Mouse (Mus musculus) forebrain, postnatal 0 days (tissue): ENCODE measurements at regions not wholly inside any gene's neighbourhood (a gene's known extent, or its start where the extent isn't known, plus 50 kb on each side); places are given as distances from the start of the nearest gene placed in this dataset.

ENCODE experiments used
- ATAC-seq: fragments of 200-750 bp; cut with Nextera tagmentation; 2 replicates; pipeline ENCODE4 v1.8.0; 2017; ENCODE audit warnings: mild to moderate bottlenecking, moderate library complexity
- DNase-seq: peaks from one replicate; pipeline ENCODE4 v3.0.0-alpha.2; 2015
- H3K27ac ChIP-seq: fragments of 300-500 bp; sonication (generic); 2 replicates; pipeline ENCODE4 v1.5.1; 2014; ENCODE audit warnings: low read depth, mild to moderate bottlenecking, antibody characterized with exemption, low read length, moderate library complexity, mixed read lengths
- H3K27me3 ChIP-seq: fragments of 300-500 bp; sonication (generic); 2 replicates; pipeline ENCODE4 v1.6.1; 2014; ENCODE audit warnings: mild to moderate bottlenecking, low read length, mixed read lengths; ENCODE audit not compliant: insufficient read depth
- H3K36me3 ChIP-seq: fragments of 300-500 bp; sonication (generic); 2 replicates; pipeline ENCODE4 v1.6.1; 2014; ENCODE audit warnings: mild to moderate bottlenecking, moderate library complexity; ENCODE audit not compliant: insufficient read depth
- H3K4me1 ChIP-seq: fragments of 300-500 bp; sonication (generic); 2 replicates; pipeline ENCODE4 v1.6.1; 2014; ENCODE audit warnings: antibody characterized with exemption; ENCODE audit not compliant: insufficient read depth
- H3K4me2 ChIP-seq: fragments of 300-500 bp; sonication (generic); 2 replicates; pipeline ENCODE4 v1.6.1; 2014; ENCODE audit warnings: low read depth, mild to moderate bottlenecking, moderate library complexity
- H3K4me3 ChIP-seq: fragments of 300-500 bp; sonication (generic); 2 replicates; pipeline ENCODE4 v1.5.1; 2014; ENCODE audit warnings: low read depth, low read length, mixed read lengths
- H3K9ac ChIP-seq: fragments of 300-500 bp; sonication (generic); 2 replicates; pipeline ENCODE4 v1.6.1; 2014; ENCODE audit warnings: mild to moderate bottlenecking
- H3K9me3 ChIP-seq: fragments of 300-500 bp; sonication (generic); 2 replicates; pipeline ENCODE4 v1.6.1; 2016; ENCODE audit warnings: low read length
- CTCF ChIP-seq: sonication (generic); IDR thresholded peaks from 2 replicates; pipeline ENCODE4 v1.5.1; 2016; ENCODE audit warnings: antibody characterized with exemption, control low read depth, low read depth
- WGBS: fragments of 180-500 bp; shearing (Covaris S2); extraction: QIAGEN DNeasy Blood & Tissue Kit; methylation state at CpG from one replicate; pipeline ENCODE4 v1.1.7; 2014; 5-methylcytosine and 5-hydroxymethylcytosine counted together

- ATAC-seq = no peak
- H3K4me1 ChIP-seq = no peaks in the 10 kb centered on the region
- no peaks in the 10 kb centered on the region for H3K27me3 ChIP-seq
- H3K4me3 ChIP-seq = no peak overlapping the region
- DNase-seq = no peak
- H3K36me3 ChIP-seq = no peaks in the 10 kb centered on the region
- no peak for TF ChIP-seq CTCF
- no peak overlapping the region for H3K27ac ChIP-seq
- H3K9me3 ChIP-seq = no peaks in the 10 kb centered on the region
- 74% methylated on average over 3 of the region's 3 CpGs for WGBS
- H3K9ac ChIP-seq = no peak overlapping the region
- no peak overlapping the region for H3K4me2 ChIP-seq
Measured at GRCm38 (mm10) chr1:73233041-73233440, 217.3 kb upstream of the Tnp1 start.

DNA sequence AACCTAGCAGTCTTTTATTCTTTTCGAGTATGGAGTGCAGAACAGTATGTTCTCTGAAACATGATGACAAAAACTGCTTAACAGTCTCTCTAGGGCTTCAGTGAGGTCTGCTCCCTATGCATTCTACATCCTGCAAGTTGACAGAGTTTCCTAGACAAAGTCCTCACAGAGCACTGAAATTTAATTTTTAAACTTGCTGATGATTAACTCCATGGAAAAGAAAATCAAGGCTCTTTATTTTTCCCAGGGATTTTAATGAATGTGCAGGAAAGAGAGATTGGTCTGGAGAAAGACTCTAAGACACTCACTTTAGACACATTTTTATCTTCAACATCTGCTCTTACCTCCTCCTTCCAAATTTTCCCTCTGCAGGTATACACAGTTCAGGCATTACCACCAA is 214.9 kb upstream of the Tnp1 start:
- H3K27ac ChIP-seq = no peak overlapping the region
- ATAC-seq (no peak), DNase-seq (no peak)
- H3K4me3 ChIP-seq = no peak overlapping the region
- H3K36me3 ChIP-seq = no peaks in the 10 kb centered on the region
- 76% methylated on average over 1 of the region's 1 CpGs for WGBS
- no peaks in the 10 kb centered on the region for H3K4me1 ChIP-seq
- TF ChIP-seq CTCF = no peak
- no peaks in the 10 kb centered on the region for H3K9me3 ChIP-seq
- no peak overlapping the region for H3K4me2 ChIP-seq
- no peaks in the 10 kb centered on the region for H3K27me3 ChIP-seq
- H3K9ac ChIP-seq = no peak overlapping the region

- H3K4me2 ChIP-seq = no peak overlapping the region
- H3K4me1 ChIP-seq = no peaks in the 10 kb centered on the region
- H3K4me3 ChIP-seq = no peak overlapping the region
- H3K9ac ChIP-seq = no peak overlapping the region
- TF ChIP-seq CTCF = no peak
- 80% methylated on average over 8 of the region's 8 CpGs for WGBS
- no peaks in the 10 kb centered on the region for H3K36me3 ChIP-seq
- no peaks in the 10 kb centered on the region for H3K27me3 ChIP-seq
- H3K9me3 ChIP-seq = no peaks in the 10 kb centered on the region
- peak; percentile 29; the same call in 1 of the 2 replicates for ATAC-seq
- H3K27ac ChIP-seq = no peak overlapping the region
- DNase-seq = no peak
Measured at GRCm38 (mm10) chr1:73227246-73227645, 211.5 kb upstream of the Tnp1 start.

DNA sequence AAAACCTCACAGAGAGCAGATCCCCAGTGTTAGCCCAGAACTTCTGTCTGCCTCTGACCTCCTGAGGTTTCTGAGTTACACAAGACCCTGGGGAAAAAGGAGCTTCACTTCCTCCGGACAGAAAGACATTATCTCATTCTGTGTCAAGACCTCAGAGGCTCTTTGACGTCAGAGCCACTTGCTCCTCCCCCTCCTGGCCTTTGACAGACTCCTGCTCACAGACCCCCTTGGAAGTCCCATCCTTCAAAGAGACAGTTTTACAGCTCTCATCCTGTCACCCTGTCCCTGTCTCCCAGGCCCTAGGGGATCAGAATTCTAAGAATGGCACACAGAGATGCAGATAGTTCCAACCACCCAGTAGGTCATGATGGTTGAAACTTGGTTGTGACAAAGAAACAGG is 206.2 kb upstream of the Tnp1 start:
- no peak overlapping the region for H3K4me3 ChIP-seq
- no peaks in the 10 kb centered on the region for H3K9me3 ChIP-seq
- TF ChIP-seq CTCF = no peak
- H3K9ac ChIP-seq = no peak overlapping the region
- 40% methylated on average over 2 of the region's 2 CpGs for WGBS
- H3K27ac ChIP-seq = no peak overlapping the region
- no peak overlapping the region for H3K4me2 ChIP-seq
- H3K27me3 ChIP-seq = no peaks in the 10 kb centered on the region
- H3K36me3 ChIP-seq = no peaks in the 10 kb centered on the region
- ATAC-seq (no peak), DNase-seq (no peak)
- H3K4me1 ChIP-seq = no peaks in the 10 kb centered on the region

- ATAC-seq (no peak), DNase-seq (no peak)
- H3K4me1 ChIP-seq = no peaks in the 10 kb centered on the region
- no peak overlapping the region for H3K9ac ChIP-seq
- H3K4me2 ChIP-seq = no peak overlapping the region
- no peak overlapping the region for H3K4me3 ChIP-seq
- TF ChIP-seq CTCF = no peak
- H3K9me3 ChIP-seq = no peaks in the 10 kb centered on the region
- H3K36me3 ChIP-seq = no peaks in the 10 kb centered on the region
- no peak overlapping the region for H3K27ac ChIP-seq
- no peaks in the 10 kb centered on the region for H3K27me3 ChIP-seq
- WGBS = 90% methylated on average over 5 of the region's 5 CpGs
Measured at GRCm38 (mm10) chr1:73214305-73214946, 198.7 kb upstream of the Tnp1 start.

GRCm38 (mm10) chr1:73207421-73207820 is 191.7 kb upstream of the Tnp1 start:
- WGBS = 89% methylated on average over 8 of the region's 8 CpGs
- no peaks in the 10 kb centered on the region for H3K36me3 ChIP-seq

DNA sequence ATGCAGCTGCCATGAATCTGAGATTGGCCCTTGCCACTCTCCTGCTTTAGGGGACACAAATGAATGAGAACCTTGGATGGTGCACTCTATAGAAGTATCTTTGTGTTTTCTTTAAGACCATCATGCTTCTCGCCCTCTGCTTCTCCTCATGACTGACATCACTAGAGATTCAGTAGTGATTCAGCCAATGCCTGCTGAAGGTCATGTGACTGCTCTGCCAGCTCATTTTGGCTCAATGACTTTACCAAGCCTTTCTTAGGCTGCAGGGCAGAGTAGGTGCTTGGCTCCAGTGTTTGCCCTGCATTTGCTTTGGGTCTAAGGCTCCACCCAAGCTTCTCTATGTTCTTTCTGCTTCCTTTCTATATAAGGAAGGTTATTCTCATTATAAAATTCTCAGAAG is 190.1 kb upstream of the Tnp1 start:
- H3K4me3 ChIP-seq = no peak overlapping the region
- H3K27me3 ChIP-seq = no peaks in the 10 kb centered on the region
- no peak overlapping the region for H3K4me2 ChIP-seq
- ATAC-seq (no peak), DNase-seq (no peak)
- H3K9ac ChIP-seq = no peak overlapping the region
- no peaks in the 10 kb centered on the region for H3K4me1 ChIP-seq
- TF ChIP-seq CTCF = no peak
- H3K9me3 ChIP-seq = no peaks in the 10 kb centered on the region
- no peaks in the 10 kb centered on the region for H3K36me3 ChIP-seq
- no peak overlapping the region for H3K27ac ChIP-seq
- WGBS = 91% methylated on average over 1 of the region's 1 CpGs

More at GRCm38 (mm10) chr1:73207421-73207820, 191.7 kb upstream of the Tnp1 start:
- H3K4me2 ChIP-seq = no peak overlapping the region
- H3K9me3 ChIP-seq = no peaks in the 10 kb centered on the region
- no peak overlapping the region for H3K4me3 ChIP-seq
- H3K27ac ChIP-seq = no peak overlapping the region
- ATAC-seq (no peak), DNase-seq (no peak)
- no peak for TF ChIP-seq CTCF
- no peaks in the 10 kb centered on the region for H3K27me3 ChIP-seq
- H3K4me1 ChIP-seq = no peaks in the 10 kb centered on the region
- no peak overlapping the region for H3K9ac ChIP-seq
